In genomic region chr4:55811656-55812055, GRCm38 (mm10) we compare ENCODE assay signal across 21 mouse cellular contexts.
A peak's percentile ranks its signal among the peaks of the same experiment; 100 is the strongest.
DNase-seq lines count a peak whose midpoint lies in the region; ATAC-seq and TF ChIP-seq lines count a peak whose summit lies in the region.
"Had no signal": no experiment of that assay in that cellular context is flagged by ENCODE, and none has a peak within 500 bp of the region (broad histone marks: within the 10 kb centered on the region; RNA-seq: fewer than 3 reads in every experiment).

No protein-coding gene starts in this region.

- peak; percentile 61 for DNase-seq in layer of hippocampus, adult 9-11 months
- no peak for DNase-seq in layer of hippocampus, adult 18-20 months (ENCODE audit: low spot score in 2 of 2)
- DNase-seq in adrenal gland, postnatal 10 days: no peak
- no peak for DNase-seq in cerebellum, adult 9-11 months
- DNase-seq in heart, adult 9 months (ENCODE audit: low spot score in 2 of 2): no peak
- DNase-seq: adrenal gland, postnatal 25 days; cerebellum, adult 11 months; cerebellum, adult 8-10 months; cerebellum, postnatal 36 days; gastrocnemius, postnatal 36 days; heart, postnatal 10 days; heart, postnatal 4 days had no signal

- no peak for TF ChIP-seq POLR2A in bone marrow macrophage, adult 2 months (IDR thresholded peaks at IDR 0.05; ENCODE audit: borderline replicate concordance, low read depth, low read length)

- H3K4me1 ChIP-seq in bone marrow macrophage, adult 2 months (ENCODE audit: control insufficient read depth, insufficient read depth, low read length): peaks cover 59% of the 10 kb centered on the region
- H3K4me1 ChIP-seq: embryonic facial prominence, embryonic 10.5 days; forebrain, embryonic 13.5 days; heart, embryonic 10.5 days; hindbrain, embryonic 13.5 days had no signal

- no peak overlapping the region for H3K4me3 ChIP-seq in bone marrow macrophage, adult 2 months (ENCODE audit: insufficient read depth, low read length)
- H3K4me3 ChIP-seq: embryonic facial prominence, embryonic 10.5 days; forebrain, embryonic 13.5 days; heart, embryonic 10.5 days; hindbrain, embryonic 13.5 days had no signal

- TF ChIP-seq CTCF in bone marrow macrophage, adult 2 months (IDR thresholded peaks at IDR 0.05; ENCODE audit: low read depth, low read length): no peak

- peak; percentile 81 for ATAC-seq in common myeloid progenitor, adult 5-6 weeks (replicated peaks; ENCODE audit: low read depth, poor library complexity, severe bottlenecking)
- ATAC-seq in megakaryocyte, adult 5-6 weeks (ENCODE audit: poor library complexity, severe bottlenecking): peak; percentile 65
- ATAC-seq: CD4-positive, CD25-positive, alpha-beta regulatory T cell, adult 4 months; forebrain, embryonic 13.5 days; intestine, embryonic 16.5 days had no signal

- peak overlapping the region; percentile 69 for H3K27ac ChIP-seq in bone marrow macrophage, adult 2 months (ENCODE audit: insufficient read depth, low read depth, low read length)
- H3K27ac ChIP-seq: embryonic facial prominence, embryonic 10.5 days; forebrain, embryonic 13.5 days; heart, embryonic 10.5 days had no signal
